Mouse (Mus musculus) left cerebral cortex, adult 2 months (tissue): ENCODE results near the gene Olfr458. TPM values are rescaled to one million over a fixed set of nuclear protein-coding genes. Genes with fewer than 3 reads are reported as not detected.

Source experiments
- DNase-seq, 2 experiments: peaks; one replicate each; pipeline ENCODE4 v3.0.0; 2021 to 2022; ENCODE audit warnings: low spot score in 2 of 2, mixed read lengths in 1 of 2; ENCODE audit errors: extremely low spot score in 1 of 2
- H3K27ac ChIP-seq: fragments of 200-600 bp; 2 replicates; pipeline ENCODE4 v1.8.1; 2022
- H3K4me3 ChIP-seq: fragments of 200-600 bp; 2 replicates; pipeline ENCODE4 v1.8.1; 2022
- CTCF ChIP-seq: fragments of 200-600 bp; IDR thresholded peaks from 2 replicates; pipeline ENCODE4 v1.8.1; 2022; ENCODE audit warnings: antibody characterized with exemption, mild to moderate bottlenecking, moderate library complexity
- intact Hi-C: fragments of 180-260 bp; cut with DNase I; formaldehyde crosslinking; loops from one replicate; pipeline ENCODE4 v1.15.1; 2025
- total RNA-seq, 2 experiments: library from RNA; stranded (reverse); gene quantifications; 2 replicates each; pipeline ENCODE4 v1.2.3; 2021

Gene Olfr458
- total RNA-seq, 2 experiments from 2014 or later = not detected

GRCm38 (mm10) chr6:42434446-42434845 is 30.6 kb downstream of the Olfr458 start, which contains the start of gene Tas2r126:
Gene Tas2r126 (plus strand): TSS chr6:42434535.
- H3K27ac ChIP-seq = no peak within 1 kb of the TSS
- DNase-seq = no peak
- no peak for TF ChIP-seq CTCF
- H3K4me3 ChIP-seq = no peak within 1 kb of the TSS
- intact Hi-C loops = no loop called here

GRCm38 (mm10) chr6:42433554-42433953 is 31.4 kb downstream of the Olfr458 start:
- intact Hi-C loops = no loop called here
- peak; percentile 5 for TF ChIP-seq CTCF
- no peak overlapping the region for H3K27ac ChIP-seq

DNA sequence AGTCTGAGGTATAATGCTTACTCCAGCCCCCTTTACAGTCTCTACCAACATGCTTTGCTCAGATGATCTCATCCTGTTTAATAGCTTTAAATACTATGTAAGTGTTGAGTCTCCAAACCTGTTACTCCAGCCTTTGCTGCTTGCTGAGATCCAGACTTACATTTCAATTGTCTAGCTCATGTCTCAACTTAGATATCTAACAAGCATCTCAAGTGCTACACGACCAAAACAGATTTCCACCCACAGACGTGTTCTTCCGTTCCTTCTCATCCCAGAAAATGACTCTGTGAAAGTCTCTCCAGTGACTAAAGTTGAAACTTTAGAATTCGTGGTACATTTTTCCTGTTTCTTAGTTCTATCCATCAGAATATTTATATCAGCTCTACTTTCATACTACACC is 38.7 kb downstream of the Olfr458 start:
- no peak for DNase-seq
- intact Hi-C loops = no loop called here

More at GRCm38 (mm10) chr6:42433554-42433953, 31.4 kb downstream of the Olfr458 start:
- no peak for DNase-seq
- no peak overlapping the region for H3K4me3 ChIP-seq

GRCm38 (mm10) chr6:42424472-42424871 is 40.5 kb downstream of the Olfr458 start:
- no peak for DNase-seq
- no peak for TF ChIP-seq CTCF
- intact Hi-C loops = no loop called here
- H3K4me3 ChIP-seq = no peak overlapping the region
- no peak overlapping the region for H3K27ac ChIP-seq

More for the DNA sequence above, 38.7 kb downstream of the Olfr458 start:
- Histone ChIP-seq H3K4me3 (no peak overlapping the region), H3K27ac (no peak overlapping the region)
- TF ChIP-seq CTCF = no peak

- no peak for TF ChIP-seq CTCF
- DNase-seq = no peak
- intact Hi-C loops = no loop called here
- H3K4me3 ChIP-seq = no peak overlapping the region
- H3K27ac ChIP-seq = no peak overlapping the region
Measured at GRCm38 (mm10) chr6:42421439-42421838, 43.6 kb downstream of the Olfr458 start.

DNA sequence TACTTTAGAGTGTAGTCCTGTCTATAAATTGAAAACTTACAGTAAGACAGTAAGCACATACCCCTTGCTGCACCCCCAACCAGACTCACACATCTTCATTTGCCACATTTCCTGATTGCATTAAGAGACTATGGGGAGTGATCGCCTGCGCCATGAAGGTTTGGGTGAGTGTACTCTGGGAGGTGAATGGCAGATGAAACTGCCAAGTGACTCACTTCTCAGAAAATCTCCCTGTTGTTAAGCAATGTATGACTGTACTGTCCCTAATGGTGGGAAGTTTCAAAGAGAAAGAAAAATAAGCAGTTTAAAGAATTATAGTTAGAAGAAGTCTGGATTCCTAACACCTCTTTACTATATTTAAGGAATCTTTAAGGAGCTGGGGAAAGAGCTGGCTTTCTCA is 45.6 kb downstream of the Olfr458 start:
- Histone ChIP-seq H3K27ac (no peak overlapping the region), H3K4me3 (no peak overlapping the region)
- intact Hi-C loops = no loop called here
- no peak for DNase-seq
- TF ChIP-seq CTCF = no peak

Other genes with a start within 250 kb of the Olfr458 start
- not detected for gene Tas2r144, start 249.9 kb downstream of the Olfr458 start, total RNA-seq
- 10 to 100 TPM in 1 of 2 experiments, 1 to 10 TPM in 1; 9.0 to 10.0 TPM for gene Gstk1, start 219.3 kb downstream of the Olfr458 start, total RNA-seq
- gene Tmem139, start 203.2 kb downstream of the Olfr458 start, total RNA-seq = not detected
- 10 to 100 TPM; 19.7 to 28.1 TPM for gene Casp2, start 200.2 kb downstream of the Olfr458 start, total RNA-seq
- 1 to 10 TPM; 5.3 to 6.4 TPM for gene Clcn1, start 178.5 kb downstream of the Olfr458 start, total RNA-seq
- gene Fam131b, start 140.6 kb downstream of the Olfr458 start, total RNA-seq = 100 to 1,000 TPM; 111 TPM
- gene Zyx, start 115.6 kb downstream of the Olfr458 start, total RNA-seq = 10 to 100 TPM; 47.6 to 47.8 TPM
- gene Epha1, start 91.9 kb downstream of the Olfr458 start, total RNA-seq = under 1 TPM; 0.12 to 0.29 TPM
- gene Tas2r143, start 65.0 kb downstream of the Olfr458 start, total RNA-seq = not detected
- not detected for gene Tas2r135, start 59.8 kb downstream of the Olfr458 start, total RNA-seq
- not detected for gene Tas2r126, start 30.7 kb downstream of the Olfr458 start, total RNA-seq
- gene Olfr457, start 11.1 kb upstream of the Olfr458 start, total RNA-seq = not detected
- gene Olfr456, start 22.0 kb upstream of the Olfr458 start, total RNA-seq = not detected
- not detected for gene Olfr455, start 82.4 kb upstream of the Olfr458 start, total RNA-seq
- not detected for gene Tcaf3, start 132.5 kb upstream of the Olfr458 start, total RNA-seq
- under 1 TPM; 0.68 to 0.84 TPM for gene Tcaf2, start 180.1 kb upstream of the Olfr458 start, total RNA-seq
- 100 to 1,000 TPM; 231 to 242 TPM for gene Tcaf1, start 244.9 kb upstream of the Olfr458 start, total RNA-seq